Mouse (Mus musculus): ENCODE results near the gene Plagl1. TPM values are rescaled to one million over a fixed set of nuclear protein-coding genes. Genes with fewer than 3 reads are reported as not detected.

The Plagl1 gene
- polyA plus RNA-seq, 1 experiment from 2014 or later = 102 TPM

DNA sequence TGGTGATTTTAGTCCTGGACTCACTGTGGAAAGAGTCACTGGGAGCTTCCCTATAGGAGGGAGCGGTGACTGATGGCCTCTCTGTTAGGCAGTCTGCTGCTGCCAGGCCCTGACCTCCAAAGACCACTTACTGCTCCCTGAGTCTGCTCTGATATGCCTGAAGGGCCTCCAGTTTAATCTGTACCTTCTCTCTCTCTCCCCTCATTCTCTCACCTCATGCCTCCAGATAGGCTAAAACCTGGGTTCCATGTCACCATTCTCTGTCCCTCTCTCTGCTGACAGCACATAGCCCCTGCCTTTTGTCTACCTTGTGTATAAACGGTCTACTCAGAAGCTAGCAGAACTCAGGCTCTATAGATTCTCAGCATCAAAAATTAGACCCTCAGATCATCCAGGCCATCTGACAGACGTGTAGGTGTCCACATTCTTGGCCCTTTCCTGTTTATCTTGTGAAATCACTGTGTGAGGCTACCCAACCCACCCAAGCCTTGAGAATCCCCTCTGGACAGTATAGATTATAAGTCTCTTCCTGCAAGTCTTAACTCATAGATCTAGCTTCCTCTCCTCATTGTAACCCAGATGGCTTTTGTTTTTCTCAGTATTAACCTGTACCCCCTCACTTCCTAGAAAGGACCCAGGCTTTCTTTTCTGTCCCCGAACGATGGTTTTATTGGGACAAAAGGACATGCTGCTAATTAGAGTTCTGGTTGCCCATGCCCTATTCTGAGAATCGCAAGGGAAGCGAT is 57.9 kb downstream of the Plagl1 start:
- peaks cover 60% of the 10 kb centered on the region for H3K4me1 ChIP-seq
- H3K27ac ChIP-seq = peak overlapping the region; percentile 75

GRCm38 (mm10) chr10:13118770-13119102 is 58.4 kb downstream of the Plagl1 start:
- Histone ChIP-seq H3K4me3 (replicated peaks) (no peak overlapping the region), H3K27ac (peak overlapping the region; percentile 75), H3K4me2 (no peak overlapping the region), H3K4me1 (peaks cover 55% of the 10 kb centered on the region), H3K9me3 (no peaks in the 10 kb centered on the region), H3K9ac (no peak overlapping the region), H3K27me3 (no peaks in the 10 kb centered on the region), H3K36me3 (replicated peaks) (no peaks in the 10 kb centered on the region; the same call in 1 of the 2 replicates)
- 13% methylated on average over 5 of the region's 5 CpGs for WGBS
- 0 out of 2 replicates have a peak, but pooled peaks have one; percentile 2 for ATAC-seq (ENCODE audit: low FRiP score)

More for the DNA sequence above, 57.9 kb downstream of the Plagl1 start:
- H3K9me3 ChIP-seq = no peaks in the 10 kb centered on the region
- no peak overlapping the region for H3K4me3 ChIP-seq (replicated peaks)
- H3K27me3 ChIP-seq = no peaks in the 10 kb centered on the region
- peak overlapping the region; percentile 6; the same call in 1 of the 2 replicates for H3K4me2 ChIP-seq
- H3K36me3 ChIP-seq (replicated peaks) = no peaks in the 10 kb centered on the region; the same call in 1 of the 2 replicates
- WGBS = 13% methylated on average over 7 of the region's 7 CpGs
- 0 out of 2 replicates have a peak overlapping the region, but pooled peaks have one; percentile 21 for H3K9ac ChIP-seq
- ATAC-seq (ENCODE audit: low FRiP score) = no peak

DNA sequence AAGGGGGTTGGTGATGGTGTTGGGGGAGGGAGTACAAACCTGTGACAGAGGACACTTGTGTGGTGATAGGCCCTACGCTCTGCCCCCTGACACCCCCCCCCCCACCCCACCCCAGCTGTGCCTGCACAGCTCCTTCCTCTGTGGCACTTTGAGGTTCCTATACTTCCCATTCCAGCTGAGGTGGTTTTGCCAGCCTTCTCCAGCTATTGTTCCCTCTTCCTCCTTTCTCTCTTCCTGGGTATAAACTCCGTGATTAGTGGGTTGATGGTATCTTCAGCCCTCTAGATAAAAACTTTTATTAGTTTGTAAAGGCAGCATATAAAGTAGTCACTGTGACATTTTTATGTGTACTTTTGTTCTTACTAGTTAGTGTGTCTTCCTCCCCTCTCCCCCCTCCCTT is 59.0 kb downstream of the Plagl1 start:
- H3K9me3 ChIP-seq = no peaks in the 10 kb centered on the region
- H3K27me3 ChIP-seq = no peaks in the 10 kb centered on the region
- WGBS = 33% methylated on average over 1 of the region's 2 CpGs
- H3K9ac ChIP-seq = no peak overlapping the region
- no peak for ATAC-seq (ENCODE audit: low FRiP score)
- peak overlapping the region; percentile 75; the same call in 1 of the 2 replicates for H3K27ac ChIP-seq
- H3K4me1 ChIP-seq = peaks cover 51% of the 10 kb centered on the region
- no peaks in the 10 kb centered on the region; the same call in 1 of the 2 replicates for H3K36me3 ChIP-seq (replicated peaks)
- no peak overlapping the region for H3K4me3 ChIP-seq (replicated peaks)
- no peak overlapping the region for H3K4me2 ChIP-seq

DNA sequence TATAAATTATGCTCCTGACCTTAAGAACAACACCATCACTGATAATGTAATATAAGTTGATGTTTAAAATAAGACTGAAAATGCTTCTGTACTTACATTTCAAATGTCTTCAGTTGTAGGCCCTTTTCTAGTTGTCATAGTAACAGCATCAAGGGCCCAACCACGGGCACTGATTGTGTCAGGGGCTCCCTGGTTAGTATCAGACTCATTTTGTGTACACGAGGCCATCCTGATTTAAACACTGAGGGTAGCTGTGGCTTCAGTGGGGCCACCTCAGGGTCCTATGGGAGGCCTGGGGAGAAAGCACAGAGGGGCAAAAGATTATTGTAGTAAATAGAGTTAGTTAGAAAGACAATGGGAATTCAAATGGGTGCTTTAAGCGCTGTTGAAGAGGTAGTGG is 65.5 kb downstream of the Plagl1 start:
- ATAC-seq (ENCODE audit: low FRiP score) = no peak
- Histone ChIP-seq H3K4me3 (replicated peaks) (no peak overlapping the region), H3K4me1 (peaks cover 8% of the 10 kb centered on the region; the same call in 1 of the 2 replicates), H3K9ac (no peak overlapping the region), H3K27me3 (no peaks in the 10 kb centered on the region), H3K27ac (no peak overlapping the region), H3K9me3 (no peaks in the 10 kb centered on the region), H3K4me2 (no peak overlapping the region), H3K36me3 (replicated peaks) (peaks cover 37% of the 10 kb centered on the region)
- WGBS = 66% methylated on average over 3 of the region's 3 CpGs

DNA sequence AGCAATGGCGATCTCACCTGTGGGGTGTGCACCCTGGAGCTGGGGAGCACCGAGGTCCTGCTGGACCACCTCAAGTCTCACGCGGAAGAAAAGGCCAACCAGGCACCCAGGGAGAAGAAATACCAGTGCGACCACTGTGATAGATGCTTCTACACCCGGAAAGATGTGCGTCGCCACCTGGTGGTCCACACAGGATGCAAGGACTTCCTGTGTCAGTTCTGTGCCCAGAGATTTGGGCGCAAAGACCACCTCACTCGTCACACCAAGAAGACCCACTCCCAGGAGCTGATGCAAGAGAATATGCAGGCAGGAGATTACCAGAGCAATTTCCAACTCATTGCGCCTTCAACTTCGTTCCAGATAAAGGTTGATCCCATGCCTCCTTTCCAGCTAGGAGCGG is 67.0 kb downstream of the Plagl1 start:
- Histone ChIP-seq H3K4me3 (replicated peaks) (no peak overlapping the region), H3K4me2 (no peak overlapping the region), H3K27me3 (no peaks in the 10 kb centered on the region), H3K9me3 (no peaks in the 10 kb centered on the region), H3K9ac (no peak overlapping the region), H3K27ac (no peak overlapping the region), H3K4me1 (peaks cover 8% of the 10 kb centered on the region; the same call in 1 of the 2 replicates), H3K36me3 (replicated peaks) (peaks cover 37% of the 10 kb centered on the region)
- 77% methylated on average over 13 of the region's 13 CpGs for WGBS
- ATAC-seq (ENCODE audit: low FRiP score) = no peak

DNA sequence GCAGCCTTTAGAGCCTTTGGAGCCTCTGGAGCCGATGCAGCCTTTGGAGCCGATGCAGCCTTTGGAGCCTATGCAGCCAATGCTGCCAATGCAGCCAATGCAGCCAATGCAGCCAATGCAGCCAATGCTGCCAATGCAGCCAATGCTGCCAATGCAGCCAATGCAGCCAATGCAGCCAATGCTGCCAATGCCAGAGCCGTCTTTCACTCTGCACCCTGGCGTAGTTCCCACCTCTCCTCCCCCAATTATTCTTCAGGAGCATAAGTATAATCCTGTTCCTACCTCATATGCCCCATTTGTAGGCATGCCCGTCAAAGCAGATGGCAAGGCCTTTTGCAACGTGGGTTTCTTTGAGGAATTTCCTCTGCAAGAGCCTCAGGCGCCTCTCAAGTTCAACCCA is 67.6 kb downstream of the Plagl1 start:
- Histone ChIP-seq H3K4me1 (peaks cover 8% of the 10 kb centered on the region; the same call in 1 of the 2 replicates), H3K27ac (no peak overlapping the region), H3K9ac (no peak overlapping the region), H3K27me3 (no peaks in the 10 kb centered on the region), H3K9me3 (no peaks in the 10 kb centered on the region), H3K4me3 (replicated peaks) (no peak overlapping the region), H3K36me3 (replicated peaks) (peaks cover 37% of the 10 kb centered on the region), H3K4me2 (no peak overlapping the region)
- no peak for ATAC-seq (ENCODE audit: low FRiP score)
- 94% methylated on average over 7 of the region's 7 CpGs for WGBS

DNA sequence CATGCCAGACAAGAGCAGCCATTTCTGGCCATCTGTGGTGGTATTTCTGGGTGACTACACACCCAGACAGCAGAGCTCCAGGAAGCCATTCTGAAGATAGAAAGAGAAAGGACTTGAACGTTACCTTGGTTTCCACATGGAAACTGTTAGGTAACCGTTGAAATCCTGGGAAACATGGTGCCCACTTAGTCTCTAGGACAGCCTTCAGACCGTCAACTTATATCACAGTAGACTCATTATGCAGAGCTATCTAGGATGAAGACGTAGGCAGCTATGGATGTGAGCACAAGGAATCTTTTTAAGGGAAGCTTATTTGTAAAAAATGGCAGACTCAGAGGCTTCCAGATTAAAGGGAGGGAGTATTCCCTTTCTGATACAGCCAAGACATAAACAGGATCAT is 73.5 kb downstream of the Plagl1 start:
- Histone ChIP-seq H3K9ac (no peak overlapping the region), H3K27ac (no peak overlapping the region), H3K36me3 (replicated peaks) (peaks cover 3% of the 10 kb centered on the region), H3K4me3 (replicated peaks) (no peak overlapping the region), H3K4me1 (no peaks in the 10 kb centered on the region), H3K4me2 (no peak overlapping the region), H3K9me3 (no peaks in the 10 kb centered on the region), H3K27me3 (no peaks in the 10 kb centered on the region)
- 93% methylated on average over 4 of the region's 4 CpGs for WGBS
- ATAC-seq (ENCODE audit: low FRiP score) = no peak

- H3K4me3 ChIP-seq (replicated peaks) = no peak overlapping the region
- H3K9me3 ChIP-seq = no peaks in the 10 kb centered on the region
- H3K27me3 ChIP-seq = no peaks in the 10 kb centered on the region
- no peak overlapping the region for H3K9ac ChIP-seq
- no peaks in the 10 kb centered on the region for H3K36me3 ChIP-seq (replicated peaks)
- H3K27ac ChIP-seq = no peak overlapping the region
- no peaks in the 10 kb centered on the region for H3K4me1 ChIP-seq
- H3K4me2 ChIP-seq = no peak overlapping the region
- 96% methylated on average over 7 of the region's 7 CpGs for WGBS
- ATAC-seq (ENCODE audit: low FRiP score) = no peak
Observed at GRCm38 (mm10) chr10:13135276-13135675, 75.0 kb downstream of the Plagl1 start.

GRCm38 (mm10) chr10:13135751-13136150 is 75.4 kb downstream of the Plagl1 start:
- Histone ChIP-seq H3K9me3 (no peaks in the 10 kb centered on the region), H3K4me1 (no peaks in the 10 kb centered on the region), H3K4me3 (replicated peaks) (no peak overlapping the region), H3K36me3 (replicated peaks) (no peaks in the 10 kb centered on the region), H3K27ac (no peak overlapping the region), H3K27me3 (no peaks in the 10 kb centered on the region), H3K4me2 (no peak overlapping the region), H3K9ac (no peak overlapping the region)
- WGBS = 88% methylated on average over 7 of the region's 7 CpGs
- ATAC-seq (ENCODE audit: low FRiP score) = no peak

GRCm38 (mm10) chr10:13137906-13138305 is 77.6 kb downstream of the Plagl1 start:
- Histone ChIP-seq H3K27me3 (no peaks in the 10 kb centered on the region), H3K36me3 (replicated peaks) (no peaks in the 10 kb centered on the region), H3K27ac (no peak overlapping the region), H3K9me3 (no peaks in the 10 kb centered on the region), H3K9ac (no peak overlapping the region), H3K4me2 (no peak overlapping the region), H3K4me1 (no peaks in the 10 kb centered on the region), H3K4me3 (replicated peaks) (no peak overlapping the region)
- ATAC-seq (ENCODE audit: low FRiP score) = no peak
- 84% methylated on average over 6 of the region's 6 CpGs for WGBS

DNA sequence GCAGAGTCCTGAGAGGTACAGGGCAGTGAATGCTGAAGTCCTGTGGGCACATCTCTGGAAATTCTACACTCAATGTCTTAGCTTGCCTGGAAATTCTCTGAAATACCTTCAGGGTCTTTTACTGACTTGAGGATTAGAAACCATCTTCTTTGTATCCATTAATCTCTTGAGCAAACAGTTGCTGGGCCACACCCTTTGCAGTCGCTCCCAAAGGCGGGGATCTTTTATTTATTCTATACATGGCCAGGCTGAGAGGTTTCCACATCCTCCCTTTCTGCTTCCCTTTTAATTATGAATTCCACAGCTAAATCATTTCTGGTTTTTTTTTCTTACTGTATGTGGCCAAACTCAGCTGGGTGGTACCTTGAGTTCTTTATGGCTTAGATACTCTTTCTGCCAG is 80.1 kb downstream of the Plagl1 start:
- no peak for ATAC-seq (ENCODE audit: low FRiP score)
- Histone ChIP-seq H3K9me3 (no peaks in the 10 kb centered on the region), H3K27me3 (no peaks in the 10 kb centered on the region), H3K4me2 (no peak overlapping the region), H3K9ac (no peak overlapping the region), H3K4me1 (no peaks in the 10 kb centered on the region), H3K4me3 (replicated peaks) (no peak overlapping the region), H3K36me3 (replicated peaks) (no peaks in the 10 kb centered on the region), H3K27ac (no peak overlapping the region)
- 61% methylated on average over 2 of the region's 2 CpGs for WGBS

DNA sequence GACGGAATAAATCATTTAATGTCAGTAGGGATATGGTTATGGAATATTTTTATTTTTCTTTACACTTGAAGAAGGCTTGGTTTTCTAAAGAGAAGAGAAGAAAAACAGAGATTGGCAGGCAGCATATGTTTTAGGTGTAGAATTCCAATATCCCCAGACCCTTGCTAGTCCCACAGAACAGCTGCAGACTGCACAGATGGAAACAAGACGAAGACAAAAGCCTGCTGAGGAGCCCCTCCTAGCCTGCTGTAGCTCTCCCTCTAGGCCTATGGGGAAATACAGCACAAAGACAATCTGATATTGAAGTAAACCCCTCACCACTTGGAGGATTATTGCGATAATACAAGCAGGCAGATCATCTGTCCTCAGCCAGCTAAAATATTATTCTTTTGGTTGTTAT is 90.1 kb downstream of the Plagl1 start:
- Histone ChIP-seq H3K4me2 (no peak overlapping the region), H3K36me3 (replicated peaks) (no peaks in the 10 kb centered on the region), H3K27me3 (no peaks in the 10 kb centered on the region), H3K9ac (no peak overlapping the region), H3K4me1 (peaks cover 4% of the 10 kb centered on the region), H3K4me3 (replicated peaks) (no peak overlapping the region), H3K9me3 (no peaks in the 10 kb centered on the region), H3K27ac (no peak overlapping the region)
- 69% methylated on average over 3 of the region's 3 CpGs for WGBS
- ATAC-seq (ENCODE audit: low FRiP score) = no peak

DNA sequence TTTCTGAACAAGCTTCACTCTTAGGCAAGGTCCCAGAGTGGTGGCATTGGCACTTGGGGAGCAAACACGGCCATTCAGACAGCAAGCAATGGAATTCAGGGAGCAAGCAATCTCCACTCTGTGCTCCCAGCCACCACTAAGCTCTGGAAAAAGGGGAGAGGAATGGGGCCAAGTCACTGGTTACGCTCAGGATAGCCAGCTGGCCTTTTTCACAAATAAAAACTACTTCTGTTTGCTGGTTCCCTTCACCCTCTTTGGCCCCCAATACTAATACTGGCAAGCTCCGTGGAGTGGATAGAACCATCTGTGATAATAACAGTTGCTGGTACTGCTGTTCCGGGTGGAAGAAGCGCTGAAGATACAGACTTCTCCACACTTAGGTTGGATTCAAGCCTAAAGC is 91.0 kb downstream of the Plagl1 start:
- H3K27ac ChIP-seq = no peak overlapping the region
- 78% methylated on average over 5 of the region's 5 CpGs for WGBS

More for the DNA sequence above, 91.0 kb downstream of the Plagl1 start:
- Histone ChIP-seq H3K27me3 (no peaks in the 10 kb centered on the region), H3K4me3 (replicated peaks) (no peak overlapping the region), H3K9ac (no peak overlapping the region), H3K4me2 (no peak overlapping the region), H3K9me3 (no peaks in the 10 kb centered on the region), H3K36me3 (replicated peaks) (no peaks in the 10 kb centered on the region), H3K4me1 (peaks cover 4% of the 10 kb centered on the region)
- ATAC-seq (ENCODE audit: low FRiP score) = no peak

Data from forebrain, embryonic 12.5 days (tissue).